Mouse (Mus musculus): ENCODE measurements around the gene Inpp4b. TPM values are rescaled to one million over a fixed set of nuclear protein-coding genes. Genes with fewer than 3 reads are reported as not detected.

Inpp4b gene
- polyA plus RNA-seq, 1 experiment from 2014 or later, result 3.2 TPM

GRCm38 (mm10) chr8:81736103-81736502 is 393.7 kb downstream of the Inpp4b start:
- no peak overlapping the region for H3K4me2 ChIP-seq (replicated peaks; ENCODE audit: low read depth)
- H3K27ac ChIP-seq (replicated peaks), result no peak overlapping the region
- no peak for DNase-seq (ENCODE audit: low spot score)
- no peak overlapping the region for H3K4me3 ChIP-seq (ENCODE audit: low read depth, low read length)
- no peaks in the 10 kb centered on the region for H3K27me3 ChIP-seq (ENCODE audit: control insufficient read depth, insufficient read depth, low read length)
- 88% methylated on average over 1 of the region's 1 CpGs for WGBS
- H3K36me3 ChIP-seq (ENCODE audit: control insufficient read depth, insufficient read depth, low read length), result no peaks in the 10 kb centered on the region
- H3K4me1 ChIP-seq (replicated peaks; ENCODE audit: control insufficient read depth, insufficient read depth), result no peaks in the 10 kb centered on the region
- no peak overlapping the region for H3K9ac ChIP-seq (ENCODE audit: low read length)
- no peak for TF ChIP-seq CTCF (IDR thresholded peaks at IDR 0.05; ENCODE audit: low read depth)
- no peak for TF ChIP-seq EP300 (optimal IDR thresholded peaks at IDR 0.05)
- no peak for ATAC-seq (ENCODE audit: low FRiP score, low TSS enrichment)
- H3K9me3 ChIP-seq (ENCODE audit: control insufficient read depth, low read length), result no peaks in the 10 kb centered on the region

DNA sequence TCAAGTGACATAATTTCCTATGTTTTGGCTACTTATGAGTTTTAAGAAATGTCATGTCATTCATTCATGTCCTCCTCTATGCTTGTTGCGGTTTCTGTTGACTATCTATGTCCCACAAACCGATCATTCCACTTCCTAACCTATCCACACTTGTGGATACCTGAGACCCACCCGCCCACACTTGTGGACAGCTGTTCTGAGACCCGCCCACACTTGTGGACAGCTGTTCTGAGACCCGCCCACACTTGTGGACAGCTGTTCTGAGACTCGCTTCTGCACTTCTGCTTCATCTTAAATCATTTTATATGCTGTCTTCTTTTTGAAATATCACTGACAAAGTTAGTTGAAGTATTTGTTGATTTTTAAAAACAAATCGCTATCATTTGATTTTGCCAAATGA is 400.2 kb downstream of the Inpp4b start:
- Histone ChIP-seq H3K9ac (ENCODE audit: low read length) (no peak overlapping the region), H3K4me3 (ENCODE audit: low read depth, low read length) (no peak overlapping the region), H3K27ac (replicated peaks) (no peak overlapping the region), H3K27me3 (ENCODE audit: control insufficient read depth, insufficient read depth, low read length) (no peaks in the 10 kb centered on the region), H3K4me1 (replicated peaks; ENCODE audit: control insufficient read depth, insufficient read depth) (no peaks in the 10 kb centered on the region), H3K9me3 (ENCODE audit: control insufficient read depth, low read length) (no peaks in the 10 kb centered on the region), H3K36me3 (ENCODE audit: control insufficient read depth, insufficient read depth, low read length) (no peaks in the 10 kb centered on the region), H3K4me2 (replicated peaks; ENCODE audit: low read depth) (no peak overlapping the region)
- TF ChIP-seq CTCF (IDR thresholded peaks at IDR 0.05; ENCODE audit: low read depth), result no peak
- TF ChIP-seq EP300 (optimal IDR thresholded peaks at IDR 0.05), result no peak
- 87% methylated on average over 7 of the region's 7 CpGs for WGBS
- DNase-seq (ENCODE audit: low spot score), result no peak
- ATAC-seq (ENCODE audit: low FRiP score, low TSS enrichment), result no peak

DNA sequence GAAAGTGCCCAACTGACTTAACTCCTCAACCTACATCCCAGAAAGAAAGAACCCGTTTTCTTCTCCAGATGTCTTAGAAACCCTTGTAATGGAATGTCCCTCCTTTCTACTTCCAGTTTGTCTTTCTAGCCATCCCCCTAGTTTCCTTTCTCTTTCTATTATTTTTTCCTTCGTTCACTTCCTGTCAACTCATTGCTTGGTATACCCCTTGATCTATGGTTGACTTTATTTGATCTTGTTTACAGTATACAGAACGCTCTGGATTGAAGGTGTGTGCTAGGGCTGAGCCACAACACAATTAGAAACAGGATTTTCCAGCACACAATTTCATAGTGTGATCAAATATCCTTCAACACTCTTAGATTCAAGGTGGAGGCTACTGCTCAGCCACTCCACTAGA is 400.7 kb downstream of the Inpp4b start:
- no peaks in the 10 kb centered on the region for H3K27me3 ChIP-seq (ENCODE audit: control insufficient read depth, insufficient read depth, low read length)
- ATAC-seq (ENCODE audit: low FRiP score, low TSS enrichment), result no peak
- no peaks in the 10 kb centered on the region for H3K36me3 ChIP-seq (ENCODE audit: control insufficient read depth, insufficient read depth, low read length)
- no peaks in the 10 kb centered on the region for H3K4me1 ChIP-seq (replicated peaks; ENCODE audit: control insufficient read depth, insufficient read depth)
- no peaks in the 10 kb centered on the region for H3K9me3 ChIP-seq (ENCODE audit: control insufficient read depth, low read length)
- 73% methylated on average over 3 of the region's 3 CpGs for WGBS
- no peak overlapping the region for H3K9ac ChIP-seq (ENCODE audit: low read length)
- TF ChIP-seq EP300 (optimal IDR thresholded peaks at IDR 0.05) (no peak), CTCF (IDR thresholded peaks at IDR 0.05; ENCODE audit: low read depth) (no peak)
- no peak overlapping the region for H3K27ac ChIP-seq (replicated peaks)
- no peak overlapping the region for H3K4me3 ChIP-seq (ENCODE audit: low read depth, low read length)
- DNase-seq (ENCODE audit: low spot score), result no peak
- no peak overlapping the region for H3K4me2 ChIP-seq (replicated peaks; ENCODE audit: low read depth)

DNA sequence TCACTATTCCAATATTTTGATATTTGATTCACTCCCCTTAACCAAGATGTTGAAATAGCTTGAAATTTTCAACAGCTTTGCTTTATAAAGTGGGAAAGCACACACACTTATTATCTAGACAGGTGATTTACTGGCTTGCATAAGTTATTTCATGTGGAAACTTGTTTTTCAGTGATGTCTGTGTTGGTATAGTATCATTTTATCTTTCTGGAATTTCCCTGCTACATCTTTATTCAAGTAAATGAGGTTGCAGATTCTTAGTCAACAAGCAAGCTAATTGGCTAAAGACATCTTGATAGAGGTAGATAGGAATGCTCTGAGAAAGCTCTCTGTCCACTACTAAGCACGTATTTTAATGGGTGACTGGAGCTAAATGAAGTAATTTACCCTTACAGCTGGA is 403.1 kb downstream of the Inpp4b start:
- Histone ChIP-seq H3K9me3 (ENCODE audit: control insufficient read depth, low read length) (no peaks in the 10 kb centered on the region), H3K36me3 (ENCODE audit: control insufficient read depth, insufficient read depth, low read length) (no peaks in the 10 kb centered on the region), H3K9ac (ENCODE audit: low read length) (no peak overlapping the region), H3K4me2 (replicated peaks; ENCODE audit: low read depth) (no peak overlapping the region), H3K27me3 (ENCODE audit: control insufficient read depth, insufficient read depth, low read length) (no peaks in the 10 kb centered on the region), H3K4me3 (ENCODE audit: low read depth, low read length) (no peak overlapping the region), H3K4me1 (replicated peaks; ENCODE audit: control insufficient read depth, insufficient read depth) (no peaks in the 10 kb centered on the region), H3K27ac (replicated peaks) (no peak overlapping the region)
- ATAC-seq (ENCODE audit: low FRiP score, low TSS enrichment) (no peak), DNase-seq (ENCODE audit: low spot score) (no peak)
- WGBS, result 53% methylated on average over 1 of the region's 1 CpGs
- TF ChIP-seq EP300 (optimal IDR thresholded peaks at IDR 0.05), result no peak
- TF ChIP-seq CTCF (IDR thresholded peaks at IDR 0.05; ENCODE audit: low read depth), result no peak

- no peak overlapping the region for H3K4me2 ChIP-seq (replicated peaks; ENCODE audit: low read depth)
- H3K27me3 ChIP-seq (ENCODE audit: control insufficient read depth, insufficient read depth, low read length), result no peaks in the 10 kb centered on the region
- no peak overlapping the region for H3K4me3 ChIP-seq (ENCODE audit: low read depth, low read length)
- DNase-seq (ENCODE audit: low spot score) (no peak), ATAC-seq (ENCODE audit: low FRiP score, low TSS enrichment) (no peak)
- WGBS, result 56% methylated on average over 1 of the region's 1 CpGs
- no peak overlapping the region for H3K9ac ChIP-seq (ENCODE audit: low read length)
- no peaks in the 10 kb centered on the region for H3K4me1 ChIP-seq (replicated peaks; ENCODE audit: control insufficient read depth, insufficient read depth)
- no peak for TF ChIP-seq EP300 (optimal IDR thresholded peaks at IDR 0.05)
- TF ChIP-seq CTCF (IDR thresholded peaks at IDR 0.05; ENCODE audit: low read depth), result no peak
- H3K9me3 ChIP-seq (ENCODE audit: control insufficient read depth, low read length), result no peaks in the 10 kb centered on the region
- no peak overlapping the region for H3K27ac ChIP-seq (replicated peaks)
- H3K36me3 ChIP-seq (ENCODE audit: control insufficient read depth, insufficient read depth, low read length), result no peaks in the 10 kb centered on the region
These were observed 408.8 kb downstream of the Inpp4b start for GRCm38 (mm10) chr8:81751159-81751558.

DNA sequence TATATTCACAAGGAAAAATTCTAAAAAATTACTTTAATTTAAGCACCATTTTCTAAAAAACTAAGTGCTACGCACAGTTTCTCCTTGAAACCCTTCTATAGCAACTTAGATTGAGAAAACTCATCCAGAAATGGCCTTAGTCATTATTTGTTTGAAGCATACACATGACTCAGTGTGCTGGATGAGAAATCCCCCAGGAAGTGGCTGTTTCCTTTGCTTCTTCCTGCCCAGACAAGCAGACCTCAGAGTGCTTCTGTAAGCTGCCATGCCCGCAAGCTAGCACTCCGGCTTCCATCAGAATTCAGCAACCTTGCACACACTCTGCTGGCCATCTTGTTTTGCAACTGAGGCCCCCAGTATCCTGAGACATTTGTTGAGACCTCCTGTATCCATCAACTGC is 414.3 kb downstream of the Inpp4b start:
- DNase-seq (ENCODE audit: low spot score) (no peak), ATAC-seq (ENCODE audit: low FRiP score, low TSS enrichment) (no peak; the same call in 1 of the 2 replicates)
- H3K27ac ChIP-seq (replicated peaks), result no peak overlapping the region
- no peak for TF ChIP-seq CTCF (IDR thresholded peaks at IDR 0.05; ENCODE audit: low read depth)
- TF ChIP-seq EP300 (optimal IDR thresholded peaks at IDR 0.05), result no peak
- no peaks in the 10 kb centered on the region for H3K4me1 ChIP-seq (replicated peaks; ENCODE audit: control insufficient read depth, insufficient read depth)
- no peaks in the 10 kb centered on the region for H3K9me3 ChIP-seq (ENCODE audit: control insufficient read depth, low read length)
- H3K4me2 ChIP-seq (replicated peaks; ENCODE audit: low read depth), result no peak overlapping the region
- no peak overlapping the region for H3K9ac ChIP-seq (ENCODE audit: low read length)
- 60% methylated on average over 3 of the region's 3 CpGs for WGBS
- no peaks in the 10 kb centered on the region for H3K27me3 ChIP-seq (ENCODE audit: control insufficient read depth, insufficient read depth, low read length)
- no peak overlapping the region for H3K4me3 ChIP-seq (ENCODE audit: low read depth, low read length)
- H3K36me3 ChIP-seq (ENCODE audit: control insufficient read depth, insufficient read depth, low read length), result no peaks in the 10 kb centered on the region

Data from stomach, postnatal 0 days (tissue).